ENCODE assay signal across 15 mouse cellular contexts in the genomic region with DNA sequence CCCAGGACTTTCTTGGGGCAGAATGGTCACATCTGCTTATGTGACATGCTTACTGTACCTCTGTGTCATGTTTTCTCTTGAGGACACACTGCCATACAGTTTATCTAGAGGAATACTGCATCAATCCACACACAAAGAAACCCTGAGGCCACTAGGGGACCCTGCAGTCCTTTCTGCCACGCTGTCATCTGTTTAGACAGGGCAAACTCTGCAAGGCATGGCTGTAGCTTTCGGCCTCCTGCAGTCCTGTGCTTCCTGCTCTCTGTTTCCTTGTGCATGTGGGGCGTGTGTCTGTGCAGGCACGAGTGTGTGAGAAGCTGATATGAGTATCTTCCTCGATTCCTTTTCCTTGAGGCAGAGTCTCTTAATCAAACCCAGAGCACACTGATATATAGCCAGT.
DNase-seq lines count a peak whose midpoint lies in the region; ATAC-seq and TF ChIP-seq lines count a peak whose summit lies in the region.
"Had no signal": no experiment of that assay in that cellular context is flagged by ENCODE, and none has a peak within 500 bp of the region (broad histone marks: within the 10 kb centered on the region; RNA-seq: fewer than 3 reads in every experiment).

No protein-coding gene starts in this region.

- H3K4me2 ChIP-seq in kidney, postnatal 0 days (ENCODE audit: low read length), result no peak overlapping the region
- no peak overlapping the region for H3K4me2 ChIP-seq in kidney, embryonic 16.5 days (replicated peaks; ENCODE audit: low read depth, low read length)
- no peak overlapping the region for H3K4me2 ChIP-seq in midbrain, postnatal 0 days (ENCODE audit: low read depth, low read length, poor library complexity, severe bottlenecking)
- H3K4me2 ChIP-seq in midbrain, embryonic 16.5 days (ENCODE audit: low read length), result no peak overlapping the region
- H3K4me2 ChIP-seq: embryonic facial prominence, embryonic 13.5 days; liver, embryonic 11.5 days; midbrain, embryonic 13.5 days had no signal

- peak; percentile 1 for DNase-seq in gastrocnemius, postnatal 14 days
- DNase-seq in gastrocnemius, postnatal 4 days (ENCODE audit: low spot score in 2 of 2), result no peak
- peak; percentile 7 for DNase-seq in kidney, postnatal 0 days (ENCODE audit: low spot score)
- no peak for DNase-seq in midbrain, postnatal 0 days (ENCODE audit: low spot score)
- no peak for DNase-seq in neural tube, embryonic 10.5 days (ENCODE audit: extremely low spot score, low spot score)
- DNase-seq: cerebellum, adult 2 months; gastrocnemius, postnatal 25 days; heart, postnatal 10 days; kidney, adult 2 months; right cerebral cortex, postnatal 4 days had no signal

- H3K9me3 ChIP-seq in kidney, postnatal 0 days (replicated peaks; ENCODE audit: low read length), result no peaks in the 10 kb centered on the region
- no peaks in the 10 kb centered on the region for H3K9me3 ChIP-seq in kidney, embryonic 16.5 days (ENCODE audit: low read length)
- H3K9me3 ChIP-seq in midbrain, postnatal 0 days (ENCODE audit: low read length), result no peaks in the 10 kb centered on the region
- H3K9me3 ChIP-seq in midbrain, embryonic 16.5 days (replicated peaks; ENCODE audit: control insufficient read depth, low read length, poor library complexity, severe bottlenecking), result no peaks in the 10 kb centered on the region
- H3K9me3 ChIP-seq: embryonic facial prominence, embryonic 13.5 days; midbrain, embryonic 13.5 days had no signal

- H3K4me1 ChIP-seq in kidney, postnatal 0 days (replicated peaks; ENCODE audit: insufficient read depth, low read length), result no peaks in the 10 kb centered on the region
- H3K4me1 ChIP-seq in kidney, embryonic 16.5 days (ENCODE audit: insufficient read depth, low read length), result no peaks in the 10 kb centered on the region
- H3K4me1 ChIP-seq in midbrain, postnatal 0 days (ENCODE audit: insufficient read depth, low read length), result no peaks in the 10 kb centered on the region
- H3K4me1 ChIP-seq in midbrain, embryonic 16.5 days (ENCODE audit: control insufficient read depth, insufficient read depth, low read length), result peaks cover 6% of the 10 kb centered on the region; the same call in 1 of the 2 replicates

- no peak overlapping the region for H3K4me3 ChIP-seq in kidney, postnatal 0 days (replicated peaks; ENCODE audit: low read depth, low read length)
- H3K4me3 ChIP-seq in kidney, embryonic 16.5 days (ENCODE audit: low read length), result no peak overlapping the region
- no peak overlapping the region for H3K4me3 ChIP-seq in midbrain, postnatal 0 days (ENCODE audit: low read depth, low read length)
- no peak overlapping the region for H3K4me3 ChIP-seq in midbrain, embryonic 16.5 days (ENCODE audit: low read depth, low read length)
- H3K4me3 ChIP-seq: embryonic facial prominence, embryonic 13.5 days; midbrain, embryonic 13.5 days had no signal

- H3K27me3 ChIP-seq in kidney, postnatal 0 days (ENCODE audit: insufficient read depth, low read length), result no peaks in the 10 kb centered on the region
- no peaks in the 10 kb centered on the region for H3K27me3 ChIP-seq in kidney, embryonic 16.5 days (ENCODE audit: insufficient read depth, low read length)
- H3K27me3 ChIP-seq in midbrain, postnatal 0 days (ENCODE audit: insufficient read depth, low read length), result no peaks in the 10 kb centered on the region
- H3K27me3 ChIP-seq in midbrain, embryonic 16.5 days (ENCODE audit: control insufficient read depth, insufficient read depth, low read depth, low read length), result no peaks in the 10 kb centered on the region
- H3K27me3 ChIP-seq: embryonic facial prominence, embryonic 13.5 days; midbrain, embryonic 13.5 days had no signal

- H3K9ac ChIP-seq in kidney, postnatal 0 days (ENCODE audit: low read depth, low read length), result no peak overlapping the region
- H3K9ac ChIP-seq in kidney, embryonic 16.5 days (replicated peaks; ENCODE audit: low read length), result no peak overlapping the region
- H3K9ac ChIP-seq in midbrain, postnatal 0 days (replicated peaks; ENCODE audit: low read length, poor library complexity, severe bottlenecking), result 0 out of 2 replicates have a peak overlapping the region, but pooled peaks have one; percentile 39
- no peak overlapping the region for H3K9ac ChIP-seq in midbrain, embryonic 16.5 days (ENCODE audit: low read depth, low read length)
- H3K9ac ChIP-seq: embryonic facial prominence, embryonic 13.5 days; midbrain, embryonic 13.5 days had no signal

- intact Hi-C loops in gastrocnemius, postnatal 14 days (cut with DNase I; ENCODE audit: low total_unique reads), result no loop called here

- no peak overlapping the region for H3K27ac ChIP-seq in kidney, postnatal 0 days
- no peak overlapping the region for H3K27ac ChIP-seq in kidney, embryonic 16.5 days (ENCODE audit: low read length)
- no peak overlapping the region for H3K27ac ChIP-seq in midbrain, postnatal 0 days (ENCODE audit: low read depth, low read length)
- H3K27ac ChIP-seq in midbrain, embryonic 16.5 days (ENCODE audit: low read length), result no peak overlapping the region
- H3K27ac ChIP-seq: embryonic facial prominence, embryonic 13.5 days; midbrain, embryonic 13.5 days had no signal

- 35% methylated on average over 5 of the region's 5 CpGs for WGBS in kidney, postnatal 0 days
- WGBS in kidney, embryonic 16.5 days, result 43% methylated on average over 5 of the region's 5 CpGs
- 38% methylated on average over 5 of the region's 5 CpGs for WGBS in midbrain, postnatal 0 days
- 47% methylated on average over 5 of the region's 5 CpGs for WGBS in midbrain, embryonic 16.5 days

- no peaks in the 10 kb centered on the region for H3K36me3 ChIP-seq in kidney, postnatal 0 days (ENCODE audit: insufficient read depth, low read length)
- no peaks in the 10 kb centered on the region for H3K36me3 ChIP-seq in kidney, embryonic 16.5 days (ENCODE audit: insufficient read depth, low read length)
- H3K36me3 ChIP-seq in midbrain, postnatal 0 days (ENCODE audit: insufficient read depth, low read length), result no peaks in the 10 kb centered on the region
- H3K36me3 ChIP-seq in midbrain, embryonic 16.5 days (ENCODE audit: control insufficient read depth, insufficient read depth, low read length), result no peaks in the 10 kb centered on the region
- H3K36me3 ChIP-seq: embryonic facial prominence, embryonic 13.5 days; midbrain, embryonic 13.5 days had no signal

- no peak for ATAC-seq in kidney, postnatal 0 days (replicated peaks; ENCODE audit: low FRiP score, low read depth)
- no peak for ATAC-seq in kidney, embryonic 16.5 days (ENCODE audit: low FRiP score, low TSS enrichment)
- ATAC-seq in midbrain, postnatal 0 days (ENCODE audit: low FRiP score), result no peak
- no peak for ATAC-seq in midbrain, embryonic 16.5 days
- ATAC-seq: midbrain, embryonic 13.5 days had no signal

- peak; percentile 45 for TF ChIP-seq CTCF in kidney, postnatal 0 days (IDR thresholded peaks at IDR 0.05; ENCODE audit: low read depth)
- peak; percentile 61 for TF ChIP-seq CTCF in midbrain, postnatal 0 days (IDR thresholded peaks at IDR 0.05)

Comparison
In these comparisons a context has a peak if more than half of its experiments do, and no peak if none do; other contexts are left out.
1. DNase-seq: peak in gastrocnemius, postnatal 14 days (single experiment) and kidney, postnatal 0 days (single experiment); none in gastrocnemius, postnatal 4 days (0 of 2), midbrain, postnatal 0 days (single experiment) and neural tube, embryonic 10.5 days (single experiment).